Mouse (Mus musculus) liver, postnatal 0 days (tissue): ENCODE results near the gene Car10. TPM values are rescaled to one million over a fixed set of nuclear protein-coding genes. Genes with fewer than 3 reads are reported as not detected.

Source experiments
- ATAC-seq: fragments of 200-750 bp; cut with Nextera tagmentation; 2 replicates; pipeline ENCODE4 v1.8.0; 2017; ENCODE audit warnings: mild to moderate bottlenecking, moderate library complexity
- DNase-seq: peaks from one replicate; pipeline ENCODE4 v3.0.0-alpha.2; 2016
- H3K27ac ChIP-seq: fragments of 300-500 bp; sonication (generic); 2 replicates; pipeline ENCODE4 v1.5.1; 2014; ENCODE audit warnings: antibody characterized with exemption, moderate library complexity, mild to moderate bottlenecking, low read depth
- H3K27me3 ChIP-seq: fragments of 300-500 bp; sonication (generic); 2 replicates; pipeline ENCODE4 v1.6.1; 2014; ENCODE audit warnings: low read length, control low read depth, mixed read lengths; ENCODE audit not compliant: insufficient read depth
- H3K36me3 ChIP-seq: fragments of 300-500 bp; sonication (generic); replicated peaks from 2 replicates; pipeline ENCODE4 v1.6.1; 2014; ENCODE audit warnings: mild to moderate bottlenecking, control low read depth, low read length, moderate library complexity, mixed read lengths; ENCODE audit not compliant: insufficient read depth
- H3K4me1 ChIP-seq: fragments of 300-500 bp; sonication (generic); 2 replicates; pipeline ENCODE4 v1.6.1; 2014; ENCODE audit warnings: antibody characterized with exemption, mild to moderate bottlenecking, control low read depth; ENCODE audit not compliant: insufficient read depth
- H3K4me2 ChIP-seq: fragments of 300-500 bp; sonication (generic); 2 replicates; pipeline ENCODE4 v1.6.1; 2014; ENCODE audit warnings: low read depth, mild to moderate bottlenecking, low read length, moderate library complexity, mixed read lengths
- H3K4me3 ChIP-seq: fragments of 300-500 bp; sonication (generic); 2 replicates; pipeline ENCODE4 v1.5.1; 2014; ENCODE audit warnings: low read depth, low read length
- H3K9ac ChIP-seq: fragments of 300-500 bp; sonication (generic); replicated peaks from 2 replicates; pipeline ENCODE4 v1.6.1; 2014; ENCODE audit warnings: mild to moderate bottlenecking, moderate library complexity
- H3K9me3 ChIP-seq: fragments of 300-500 bp; sonication (generic); 2 replicates; pipeline ENCODE4 v1.6.1; 2016; ENCODE audit warnings: mild to moderate bottlenecking, control low read depth, low read length, mixed read lengths
- CTCF ChIP-seq: sonication (generic); IDR thresholded peaks from 2 replicates; pipeline ENCODE4 v1.5.1; 2016; ENCODE audit warnings: antibody characterized with exemption, low read depth
- EP300 ChIP-seq: IDR thresholded peaks from 2 replicates; pipeline ENCODE4 v1.6.1; 2016; ENCODE audit warnings: antibody characterized with exemption, low read depth, mild to moderate bottlenecking
- WGBS: fragments of 180-500 bp; shearing (Covaris S2); extraction: QIAGEN DNeasy Blood & Tissue Kit; methylation state at CpG from one replicate; pipeline ENCODE4 v1.1.7; 2014; ENCODE audit not compliant: insufficient replicate concordance; 5-methylcytosine and 5-hydroxymethylcytosine counted together
- polyA plus RNA-seq: library from polyadenylated mRNA; unstranded; fragments of >200 nt; fragmentation: Nextera tagmentation; extraction: Ambion mirVana; gene quantifications from 2 replicates; pipeline ENCODE4 v1.2.1, GENCODE M21; 2015

Gene Car10
- polyA plus RNA-seq, 1 experiment from 2014 or later, result not detected

DNA sequence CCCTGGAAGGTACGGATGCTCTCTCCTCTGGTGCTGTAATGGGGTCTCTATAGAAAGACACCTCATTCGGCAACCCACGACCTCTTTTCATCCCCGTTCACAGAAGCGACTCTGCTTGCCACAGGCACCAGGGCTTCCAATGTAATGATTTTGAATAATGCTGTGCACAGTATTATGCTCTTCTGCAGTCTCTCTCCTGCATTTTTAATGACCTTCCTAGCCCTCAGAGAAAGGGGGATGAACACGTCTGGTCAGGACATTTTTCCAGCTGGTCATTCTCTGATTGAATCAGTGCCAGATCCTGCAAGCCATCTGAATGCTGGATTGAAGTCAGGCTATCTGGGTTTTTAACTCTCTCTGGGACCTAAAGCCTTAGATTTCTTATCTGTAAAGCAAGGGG, 174.2 kb downstream of the Car10 start:
- DNase-seq (no peak), ATAC-seq (no peak)
- TF ChIP-seq EP300, result no peak
- TF ChIP-seq CTCF, result no peak
- no peaks in the 10 kb centered on the region for H3K36me3 ChIP-seq
- H3K9me3 ChIP-seq, result no peaks in the 10 kb centered on the region
- no peak overlapping the region for H3K9ac ChIP-seq
- H3K4me1 ChIP-seq, result no peaks in the 10 kb centered on the region
- no peaks in the 10 kb centered on the region for H3K27me3 ChIP-seq
- no peak overlapping the region for H3K4me3 ChIP-seq
- WGBS, result 70% methylated on average over 6 of the region's 6 CpGs
- no peak overlapping the region for H3K4me2 ChIP-seq
- no peak overlapping the region for H3K27ac ChIP-seq

DNA sequence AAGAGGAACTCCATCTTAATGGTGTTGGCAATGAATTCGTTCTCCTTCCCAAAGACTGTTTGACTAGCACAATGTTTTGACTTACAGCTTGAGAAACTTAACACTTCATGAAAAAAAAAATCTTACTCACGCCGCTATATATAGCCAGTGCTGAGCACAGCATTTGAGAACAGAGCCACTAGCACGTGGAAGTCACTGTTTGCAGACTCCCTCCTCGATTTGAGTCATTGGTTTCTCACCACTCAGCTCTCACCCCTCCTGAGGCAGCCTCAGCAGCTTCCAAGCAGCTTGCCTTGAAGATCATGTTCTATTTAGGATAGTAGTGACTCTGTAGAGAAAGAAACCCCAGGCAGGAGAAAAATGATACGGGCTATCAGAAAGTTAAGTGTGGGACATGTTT, 176.1 kb downstream of the Car10 start:
- Histone ChIP-seq H3K4me2 (no peak overlapping the region), H3K9me3 (no peaks in the 10 kb centered on the region), H3K27me3 (no peaks in the 10 kb centered on the region), H3K9ac (no peak overlapping the region), H3K4me3 (no peak overlapping the region), H3K4me1 (no peaks in the 10 kb centered on the region), H3K27ac (no peak overlapping the region), H3K36me3 (no peaks in the 10 kb centered on the region)
- DNase-seq, result no peak
- TF ChIP-seq EP300 (no peak), CTCF (no peak)
- 37% methylated on average over 6 of the region's 6 CpGs for WGBS
- no peak for ATAC-seq

DNA sequence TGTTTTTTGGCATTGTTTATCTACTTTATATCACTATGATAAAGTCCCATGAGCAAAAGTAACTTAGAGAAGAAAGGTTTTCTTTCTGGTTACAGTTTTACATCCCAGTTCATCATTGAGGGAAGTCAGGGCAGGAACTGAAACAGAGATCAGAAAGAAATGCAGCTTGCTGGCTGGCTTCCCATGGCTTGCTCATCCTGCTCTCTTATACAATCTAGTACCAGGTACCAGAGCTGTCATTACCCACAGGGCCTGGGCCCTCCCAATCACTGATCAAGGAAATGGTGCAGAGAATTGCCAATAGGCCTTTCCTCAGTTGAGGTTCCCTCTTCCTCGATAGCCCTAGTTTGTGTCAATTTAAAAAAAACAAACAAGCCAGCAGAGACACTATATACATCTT, 195.8 kb downstream of the Car10 start:
- no peaks in the 10 kb centered on the region for H3K9me3 ChIP-seq
- H3K4me3 ChIP-seq, result no peak overlapping the region
- no peaks in the 10 kb centered on the region for H3K36me3 ChIP-seq
- H3K27ac ChIP-seq, result no peak overlapping the region
- no peak overlapping the region for H3K4me2 ChIP-seq
- no peaks in the 10 kb centered on the region for H3K4me1 ChIP-seq
- no peak for DNase-seq
- TF ChIP-seq CTCF (no peak), EP300 (no peak)
- no peak for ATAC-seq
- H3K9ac ChIP-seq, result no peak overlapping the region
- 76% methylated on average over 1 of the region's 1 CpGs for WGBS
- H3K27me3 ChIP-seq, result no peaks in the 10 kb centered on the region

GRCm38 (mm10) chr11:93309981-93310380, 212.2 kb downstream of the Car10 start:
- Histone ChIP-seq H3K9ac (no peak overlapping the region), H3K9me3 (no peaks in the 10 kb centered on the region; the same call in 1 of the 2 replicates), H3K27ac (no peak overlapping the region), H3K4me3 (no peak overlapping the region), H3K4me2 (no peak overlapping the region), H3K4me1 (no peaks in the 10 kb centered on the region), H3K27me3 (no peaks in the 10 kb centered on the region), H3K36me3 (no peaks in the 10 kb centered on the region)
- TF ChIP-seq EP300, result no peak
- TF ChIP-seq CTCF, result no peak
- DNase-seq (no peak), ATAC-seq (no peak)
- 76% methylated on average over 1 of the region's 1 CpGs for WGBS

GRCm38 (mm10) chr11:93337756-93338155, 239.9 kb downstream of the Car10 start:
- no peak overlapping the region for H3K9ac ChIP-seq
- no peak overlapping the region for H3K27ac ChIP-seq
- H3K27me3 ChIP-seq, result no peaks in the 10 kb centered on the region
- H3K4me2 ChIP-seq, result no peak overlapping the region
- ATAC-seq, result no peak
- H3K9me3 ChIP-seq, result no peaks in the 10 kb centered on the region
- no peaks in the 10 kb centered on the region for H3K4me1 ChIP-seq
- H3K4me3 ChIP-seq, result no peak overlapping the region
- 76% methylated on average over 3 of the region's 3 CpGs for WGBS
- DNase-seq, result no peak
- H3K36me3 ChIP-seq, result no peaks in the 10 kb centered on the region
- no peak for TF ChIP-seq EP300
- TF ChIP-seq CTCF, result no peak

DNA sequence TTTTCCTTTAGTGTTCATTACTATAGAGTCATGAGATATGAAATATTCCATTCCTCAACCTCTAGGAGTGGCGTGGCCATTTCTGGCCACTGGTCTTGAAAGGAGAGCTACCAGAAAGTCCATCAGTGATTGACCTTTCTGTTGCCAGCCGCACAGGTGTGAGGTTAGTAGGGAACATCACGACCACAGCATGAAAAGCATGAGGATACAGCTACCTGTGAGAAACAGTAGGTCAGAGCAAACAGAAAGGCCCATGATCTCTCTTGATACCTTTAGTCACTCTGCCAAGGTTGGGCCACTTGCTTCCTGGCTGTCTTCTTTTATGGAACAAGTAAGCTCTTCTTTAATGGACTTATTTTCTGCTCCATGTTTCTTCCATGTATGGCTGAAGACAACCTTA, 246.1 kb downstream of the Car10 start:
- Histone ChIP-seq H3K4me1 (no peaks in the 10 kb centered on the region), H3K4me3 (no peak overlapping the region), H3K4me2 (no peak overlapping the region), H3K9ac (no peak overlapping the region), H3K27ac (no peak overlapping the region), H3K9me3 (no peaks in the 10 kb centered on the region), H3K36me3 (no peaks in the 10 kb centered on the region), H3K27me3 (no peaks in the 10 kb centered on the region)
- WGBS, result 67% methylated on average over 3 of the region's 3 CpGs
- TF ChIP-seq CTCF (no peak), EP300 (no peak)
- no peak for DNase-seq
- ATAC-seq, result no peak

DNA sequence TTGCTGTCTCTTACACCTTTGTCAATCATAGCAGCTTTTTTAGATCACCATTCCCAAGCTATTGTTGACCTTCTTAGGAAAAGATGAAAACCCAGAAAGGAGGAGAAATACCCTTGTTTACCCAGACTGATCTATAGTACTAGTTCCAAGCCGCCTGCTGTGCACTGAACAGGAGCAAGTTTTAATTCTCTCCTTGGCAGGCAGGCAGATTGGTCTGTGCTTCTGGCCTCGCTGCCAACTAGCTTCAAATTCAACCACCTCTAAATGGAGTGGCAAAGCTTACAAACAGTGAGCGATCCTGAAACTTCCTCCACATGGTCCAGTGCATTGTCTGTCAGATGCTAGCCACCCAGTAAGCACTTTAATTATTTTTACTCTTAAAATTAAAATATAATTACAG, 247.0 kb downstream of the Car10 start:
- H3K27ac ChIP-seq, result no peak overlapping the region
- H3K4me2 ChIP-seq, result no peak overlapping the region
- DNase-seq, result no peak
- no peak overlapping the region for H3K9ac ChIP-seq
- no peaks in the 10 kb centered on the region for H3K36me3 ChIP-seq
- no peak for TF ChIP-seq EP300
- TF ChIP-seq CTCF, result no peak
- no peaks in the 10 kb centered on the region for H3K9me3 ChIP-seq
- H3K4me3 ChIP-seq, result no peak overlapping the region
- H3K4me1 ChIP-seq, result no peaks in the 10 kb centered on the region
- H3K27me3 ChIP-seq, result no peaks in the 10 kb centered on the region
- ATAC-seq, result no peak
- 70% methylated on average over 3 of the region's 3 CpGs for WGBS
